Mouse (Mus musculus): ENCODE measurements around the gene Mrpl42. TPM values are rescaled to one million over a fixed set of nuclear protein-coding genes. Genes with fewer than 3 reads are reported as not detected.

Mrpl42 gene
- total and polyA plus RNA-seq, 3 experiments = 14.5 to 113 (median 109) TPM

- Histone ChIP-seq H3K9me3 (replicated peaks) (no peaks in the 10 kb centered on the region), H3K36me3 (replicated peaks) (no peaks in the 10 kb centered on the region), H3K4me1 (ENCODE audit: insufficient read depth, low read depth, low read length) (0 out of 2 replicates have a peak, but pooled peaks cover 2% of the 10 kb centered on the region), H3K4me3 (ENCODE audit: low read depth, low read length) (no peak overlapping the region), H3K27me3 (ENCODE audit: insufficient read depth, low read length) (peaks cover 9% of the 10 kb centered on the region)
- no peak for ATAC-seq (ENCODE audit: extremely low read depth, insufficient number of reproducible peaks, low FRiP score, poor library complexity, severe bottlenecking)
- DNase-seq (ENCODE audit: low spot score) = no peak
- TF ChIP-seq POLR2AphosphoS5 (IDR thresholded peaks at IDR 0.05; ENCODE audit: insufficient replicate concordance, low read depth, low read length) = no peak
- TF ChIP-seq GATA2 (IDR thresholded peaks at IDR 0.05; ENCODE audit: borderline replicate concordance, low read depth, low read length) = no peak
- TF ChIP-seq GATA1 (IDR thresholded peaks at IDR 0.05; ENCODE audit: borderline replicate concordance, low read length) = no peak
- no peak for TF ChIP-seq CTCF (IDR thresholded peaks at IDR 0.05; ENCODE audit: low read depth, low read length)
- TF ChIP-seq TAL1 (conservative IDR thresholded peaks at IDR 0.05; ENCODE audit: low read depth, low read length) = no peak
Observed at GRCm38 (mm10) chr10:95461053-95461553, 40.6 kb downstream of the Mrpl42 start.

- ATAC-seq (ENCODE audit: extremely low read depth, insufficient number of reproducible peaks, low FRiP score, poor library complexity, severe bottlenecking) = no peak
- no peak for DNase-seq (ENCODE audit: low spot score)
- TF ChIP-seq CTCF (IDR thresholded peaks at IDR 0.05; ENCODE audit: low read depth, low read length) (no peak), GATA1 (IDR thresholded peaks at IDR 0.05; ENCODE audit: borderline replicate concordance, low read length) (no peak), TAL1 (conservative IDR thresholded peaks at IDR 0.05; ENCODE audit: low read depth, low read length) (no peak), GATA2 (IDR thresholded peaks at IDR 0.05; ENCODE audit: borderline replicate concordance, low read depth, low read length) (no peak), POLR2AphosphoS5 (IDR thresholded peaks at IDR 0.05; ENCODE audit: insufficient replicate concordance, low read depth, low read length) (no peak)
Observed at GRCm38 (mm10) chr10:95458050-95458806, 43.5 kb downstream of the Mrpl42 start.

GRCm38 (mm10) chr10:95457367-95458049 lies 44.2 kb downstream of the Mrpl42 start:
- Histone ChIP-seq H3K4me1 (ENCODE audit: insufficient read depth, low read depth, low read length) (0 out of 2 replicates have a peak, but pooled peaks cover 2% of the 10 kb centered on the region), H3K27me3 (ENCODE audit: insufficient read depth, low read length) (peaks cover 6% of the 10 kb centered on the region), H3K9me3 (replicated peaks) (no peaks in the 10 kb centered on the region), H3K4me3 (ENCODE audit: low read depth, low read length) (no peak overlapping the region), H3K36me3 (replicated peaks) (no peaks in the 10 kb centered on the region)
- TF ChIP-seq POLR2AphosphoS5 (IDR thresholded peaks at IDR 0.05; ENCODE audit: insufficient replicate concordance, low read depth, low read length) (no peak), CTCF (IDR thresholded peaks at IDR 0.05; ENCODE audit: low read depth, low read length) (no peak), TAL1 (conservative IDR thresholded peaks at IDR 0.05; ENCODE audit: low read depth, low read length) (no peak), GATA1 (IDR thresholded peaks at IDR 0.05; ENCODE audit: borderline replicate concordance, low read length) (no peak), GATA2 (IDR thresholded peaks at IDR 0.05; ENCODE audit: borderline replicate concordance, low read depth, low read length) (no peak)
- no peak for DNase-seq (ENCODE audit: low spot score)
- ATAC-seq (ENCODE audit: extremely low read depth, insufficient number of reproducible peaks, low FRiP score, poor library complexity, severe bottlenecking) = no peak

More at GRCm38 (mm10) chr10:95458050-95458806, 43.5 kb downstream of the Mrpl42 start:
- Histone ChIP-seq H3K27me3 (ENCODE audit: insufficient read depth, low read length) (peaks cover 6% of the 10 kb centered on the region), H3K9me3 (replicated peaks) (no peaks in the 10 kb centered on the region), H3K4me1 (ENCODE audit: insufficient read depth, low read depth, low read length) (0 out of 2 replicates have a peak, but pooled peaks cover 2% of the 10 kb centered on the region), H3K4me3 (ENCODE audit: low read depth, low read length) (no peak overlapping the region), H3K36me3 (replicated peaks) (no peaks in the 10 kb centered on the region)

GRCm38 (mm10) chr10:95456103-95456502 lies 45.6 kb downstream of the Mrpl42 start:
- no peak for ATAC-seq (ENCODE audit: extremely low read depth, insufficient number of reproducible peaks, low FRiP score, poor library complexity, severe bottlenecking)
- no peak for TF ChIP-seq CTCF (IDR thresholded peaks at IDR 0.05; ENCODE audit: low read depth, low read length)
- no peak for TF ChIP-seq TAL1 (conservative IDR thresholded peaks at IDR 0.05; ENCODE audit: low read depth, low read length)
- TF ChIP-seq GATA1 (IDR thresholded peaks at IDR 0.05; ENCODE audit: borderline replicate concordance, low read length) = no peak
- TF ChIP-seq POLR2AphosphoS5 (IDR thresholded peaks at IDR 0.05; ENCODE audit: insufficient replicate concordance, low read depth, low read length) = no peak
- no peak for TF ChIP-seq GATA2 (IDR thresholded peaks at IDR 0.05; ENCODE audit: borderline replicate concordance, low read depth, low read length)
- H3K9me3 ChIP-seq (replicated peaks) = no peaks in the 10 kb centered on the region
- H3K27me3 ChIP-seq (ENCODE audit: insufficient read depth, low read length) = peaks cover 6% of the 10 kb centered on the region
- no peaks in the 10 kb centered on the region for H3K36me3 ChIP-seq (replicated peaks)
- H3K4me1 ChIP-seq (ENCODE audit: insufficient read depth, low read depth, low read length) = 0 out of 2 replicates have a peak, but pooled peaks cover 2% of the 10 kb centered on the region
- H3K4me3 ChIP-seq (ENCODE audit: low read depth, low read length) = no peak overlapping the region
- no peak for DNase-seq (ENCODE audit: low spot score)

- ATAC-seq (ENCODE audit: extremely low read depth, insufficient number of reproducible peaks, low FRiP score, poor library complexity, severe bottlenecking) (no peak), DNase-seq (ENCODE audit: low spot score) (no peak)
- Histone ChIP-seq H3K27me3 (ENCODE audit: insufficient read depth, low read length) (peaks cover 3% of the 10 kb centered on the region), H3K9me3 (replicated peaks) (no peaks in the 10 kb centered on the region), H3K4me1 (ENCODE audit: insufficient read depth, low read depth, low read length) (0 out of 2 replicates have a peak, but pooled peaks cover 2% of the 10 kb centered on the region), H3K4me3 (ENCODE audit: low read depth, low read length) (no peak overlapping the region), H3K36me3 (replicated peaks) (no peaks in the 10 kb centered on the region)
- TF ChIP-seq GATA1 (IDR thresholded peaks at IDR 0.05; ENCODE audit: borderline replicate concordance, low read length) (no peak), GATA2 (IDR thresholded peaks at IDR 0.05; ENCODE audit: borderline replicate concordance, low read depth, low read length) (no peak), CTCF (IDR thresholded peaks at IDR 0.05; ENCODE audit: low read depth, low read length) (no peak), POLR2AphosphoS5 (IDR thresholded peaks at IDR 0.05; ENCODE audit: insufficient replicate concordance, low read depth, low read length) (no peak), TAL1 (conservative IDR thresholded peaks at IDR 0.05; ENCODE audit: low read depth, low read length) (no peak)
Observed at GRCm38 (mm10) chr10:95453282-95453681, 48.5 kb downstream of the Mrpl42 start.

GRCm38 (mm10) chr10:95449033-95449432 lies 52.7 kb downstream of the Mrpl42 start:
- H3K4me1 ChIP-seq (ENCODE audit: insufficient read depth, low read depth, low read length) = no peaks in the 10 kb centered on the region
- TF ChIP-seq POLR2AphosphoS5 (IDR thresholded peaks at IDR 0.05; ENCODE audit: insufficient replicate concordance, low read depth, low read length) (no peak), TAL1 (conservative IDR thresholded peaks at IDR 0.05; ENCODE audit: low read depth, low read length) (no peak), GATA2 (IDR thresholded peaks at IDR 0.05; ENCODE audit: borderline replicate concordance, low read depth, low read length) (no peak), GATA1 (IDR thresholded peaks at IDR 0.05; ENCODE audit: borderline replicate concordance, low read length) (no peak), CTCF (IDR thresholded peaks at IDR 0.05; ENCODE audit: low read depth, low read length) (no peak)
- no peak overlapping the region for H3K4me3 ChIP-seq (ENCODE audit: low read depth, low read length)
- H3K9me3 ChIP-seq (replicated peaks) = no peaks in the 10 kb centered on the region
- peaks cover 14% of the 10 kb centered on the region for H3K27me3 ChIP-seq (ENCODE audit: insufficient read depth, low read length)
- no peak for DNase-seq (ENCODE audit: low spot score)
- no peaks in the 10 kb centered on the region for H3K36me3 ChIP-seq (replicated peaks)
- ATAC-seq (ENCODE audit: extremely low read depth, insufficient number of reproducible peaks, low FRiP score, poor library complexity, severe bottlenecking) = no peak
